Mouse (Mus musculus) kidney, adult 8-10 months (tissue): ENCODE data around the gene Ptprf.

ENCODE experiments used
- DNase-seq, 2 experiments: peaks; one replicate each; pipeline ENCODE4 v3.0.0; 2022

The Ptprf gene

DNA sequence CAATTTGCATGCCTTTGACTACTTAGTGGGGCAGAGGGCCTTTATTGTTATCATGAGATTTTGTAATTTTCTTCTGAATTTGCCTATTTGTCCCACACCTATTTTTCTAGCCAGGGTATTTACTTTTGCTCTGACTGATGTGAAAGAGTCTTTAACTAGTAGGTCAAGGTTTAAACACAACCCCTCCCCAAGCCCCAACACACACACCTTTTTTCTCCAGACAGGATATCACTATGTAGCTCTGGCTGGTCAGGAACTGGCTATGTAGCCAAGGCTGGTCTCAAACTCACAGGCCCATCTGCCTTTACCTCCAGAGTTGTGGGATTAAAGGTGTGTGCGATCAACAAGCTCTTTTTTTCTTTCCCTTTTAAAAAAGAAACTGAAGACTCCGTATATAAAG, 92.1 kb downstream of the Ptprf start:
- DNase-seq: no peak

DNA sequence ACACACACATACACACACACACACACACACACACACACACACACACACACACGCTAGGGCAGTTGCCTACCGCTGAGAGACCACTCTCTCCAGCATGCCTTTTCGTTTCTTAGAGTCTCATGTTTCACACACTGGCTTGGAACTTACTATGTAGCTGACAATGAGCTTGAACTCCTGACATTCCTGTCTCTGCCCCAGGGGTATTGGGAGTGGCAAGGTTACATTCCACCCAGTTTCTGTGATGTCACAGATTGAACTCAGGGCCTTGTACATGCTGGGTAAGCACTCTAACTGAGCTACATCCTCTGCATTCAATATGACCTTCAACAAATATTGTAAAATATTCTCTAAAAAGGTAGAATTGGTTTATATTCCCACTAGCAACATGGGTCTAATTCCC, 92.6 kb downstream of the Ptprf start:
- no peak for DNase-seq

GRCm38 (mm10) chr4:118196185-118196584, 95.0 kb downstream of the Ptprf start:
- DNase-seq: no peak

GRCm38 (mm10) chr4:118180301-118181080, 110.7 kb downstream of the Ptprf start:
- DNase-seq: no peak

DNA sequence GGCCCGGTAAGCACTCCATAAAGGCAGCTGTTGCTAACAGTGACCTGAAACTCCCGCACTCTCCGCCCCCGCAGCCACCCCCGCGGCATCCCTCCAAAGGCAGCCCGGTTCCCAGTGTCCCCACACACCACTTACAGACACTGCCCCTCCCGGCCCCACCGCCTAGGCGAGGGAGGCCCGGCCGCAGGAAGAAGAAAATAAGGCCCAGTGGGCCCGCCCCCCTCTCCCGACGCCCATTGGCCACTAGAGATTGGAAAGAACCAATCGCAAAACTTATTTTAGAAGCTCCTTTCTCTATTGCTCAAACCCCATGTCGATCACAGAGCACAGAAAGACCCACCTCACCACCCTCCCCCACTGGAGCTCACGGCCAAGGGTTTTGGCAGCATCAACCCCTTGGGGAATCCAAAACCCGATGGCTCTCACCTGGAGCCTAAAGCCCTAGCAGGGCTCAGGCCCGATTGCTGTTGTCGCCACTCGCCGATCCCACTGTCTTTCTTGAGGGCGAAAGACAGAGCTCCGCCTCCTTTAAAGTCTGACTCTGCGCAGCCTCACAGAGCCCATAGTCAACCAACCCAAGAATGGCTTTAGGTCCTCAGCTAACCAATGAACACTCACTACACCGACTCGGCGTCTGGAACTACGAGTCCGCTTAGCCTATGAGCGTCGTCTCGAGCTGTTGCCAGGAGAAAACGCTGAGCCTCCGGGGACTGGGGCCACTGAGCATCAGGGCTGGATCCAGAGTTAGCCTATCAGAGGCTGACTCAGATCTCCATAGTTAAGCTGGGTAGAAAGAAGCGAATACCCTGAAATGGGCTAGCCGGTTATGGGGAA, 111.5 kb downstream of the Ptprf start, which contains the start of gene Kdm4a:
TSS of gene Kdm4a (minus strand) at position 577 of the 834 bp plus-strand sequence.
- peak; percentile 94 to 97 for DNase-seq

DNA sequence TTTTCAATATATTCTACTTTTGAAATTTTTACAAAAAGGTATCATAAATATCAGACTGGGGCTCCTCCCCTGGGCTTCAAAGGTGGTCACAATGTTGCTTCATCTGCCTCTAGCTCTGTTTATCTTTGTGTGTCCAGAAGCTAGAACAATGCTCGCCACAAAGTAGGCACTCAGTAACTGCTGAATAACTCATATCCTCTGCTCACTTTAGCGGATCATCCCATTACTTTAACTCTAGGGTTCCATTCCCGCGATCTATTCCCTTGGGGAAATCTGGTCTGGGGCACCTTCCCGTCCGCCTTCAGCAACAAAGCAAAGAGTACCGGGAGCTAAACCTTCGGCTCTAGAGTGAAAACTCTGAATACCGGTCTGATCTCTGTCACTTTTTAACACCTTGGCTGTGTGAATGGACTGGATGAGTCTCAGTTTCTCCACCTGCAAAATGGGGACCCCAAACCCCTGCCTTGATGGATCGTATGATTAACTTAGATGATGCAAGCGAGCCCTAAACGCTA, 112.2 kb downstream of the Ptprf start:
- no peak for DNase-seq

DNA sequence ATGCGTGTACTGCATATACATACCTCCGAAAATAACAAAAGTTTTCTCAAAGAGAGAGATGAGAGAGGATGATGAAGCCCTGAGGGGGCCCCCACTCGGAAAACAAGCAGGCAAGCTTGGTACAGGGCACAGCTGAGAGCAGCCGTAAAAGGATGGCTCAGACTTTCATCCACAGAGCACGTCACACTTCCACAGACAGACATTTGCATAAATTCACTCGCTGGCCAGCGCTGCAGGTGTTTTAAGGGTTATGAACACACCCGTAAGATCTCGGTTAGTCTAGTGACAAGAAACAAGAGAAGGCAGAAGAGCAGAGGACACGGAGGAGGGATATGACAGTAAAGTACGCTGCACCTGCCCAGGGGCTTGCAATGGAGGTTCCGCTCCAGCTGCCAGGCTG, 118.7 kb downstream of the Ptprf start:
- no peak for DNase-seq

GRCm38 (mm10) chr4:118171006-118171405, 120.2 kb downstream of the Ptprf start:
- DNase-seq: no peak

DNA sequence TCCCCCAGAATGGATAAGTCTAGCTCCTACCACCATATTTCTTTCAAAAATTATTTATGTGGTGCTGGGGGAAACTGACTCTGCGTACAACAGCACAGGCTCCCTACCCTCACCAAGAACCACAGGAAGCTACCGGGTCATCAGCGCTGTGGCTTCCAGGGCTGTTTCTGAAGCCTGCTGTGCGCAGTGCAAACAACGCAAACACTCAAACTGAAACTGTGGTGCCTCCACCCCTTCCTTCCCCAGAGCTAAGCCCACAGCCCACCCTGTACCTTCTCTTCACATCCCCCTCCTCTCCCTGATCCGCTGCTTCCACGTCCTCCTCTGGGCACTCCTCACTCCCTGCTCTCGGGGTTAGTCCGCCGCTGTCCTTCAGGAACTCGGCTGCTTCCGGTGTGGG, 129.1 kb downstream of the Ptprf start:
- no peak for DNase-seq
